Mouse (Mus musculus): ENCODE data around the gene Selenom. TPM values are rescaled to one million over a fixed set of nuclear protein-coding genes. Genes with fewer than 3 reads are reported as not detected.

The Selenom gene
- 204 and 215 TPM in 2 replicates for polyA plus RNA-seq (2014; fragmentation: Nextera tagmentation; extraction: Ambion mirVana)

DNA sequence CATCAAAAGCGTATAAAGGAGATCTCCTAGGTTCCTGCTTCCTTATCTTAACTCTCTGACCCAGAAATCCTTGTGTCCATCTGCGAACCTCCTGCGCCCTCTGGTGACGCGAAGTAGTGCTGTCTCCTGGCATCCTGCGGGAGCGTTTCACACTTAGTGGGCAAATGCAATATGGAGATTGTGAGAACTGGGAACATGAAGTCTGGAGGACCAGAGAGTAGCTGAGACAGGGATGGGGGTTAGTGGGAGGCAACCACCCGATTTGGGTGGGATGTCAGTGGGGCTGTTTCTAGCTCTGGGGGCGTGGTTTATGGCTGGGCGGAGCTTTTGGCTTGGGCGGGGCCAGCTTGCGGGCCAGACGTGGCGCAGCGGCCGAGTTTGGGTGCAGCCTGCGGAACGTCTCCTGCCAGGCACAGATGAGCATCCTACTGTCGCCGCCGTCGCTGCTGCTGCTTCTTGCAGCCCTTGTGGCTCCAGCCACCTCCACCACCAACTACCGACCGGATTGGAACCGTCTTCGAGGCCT, at the start of gene Selenom:
Selenom (plus strand) TSS at position 156 of the 526 bp plus-strand sequence.
- H3K27ac ChIP-seq (replicated peaks; ENCODE audit: low read depth, low read length), result peak within 1 kb of the TSS; percentile 54; the same call in 1 of the 2 replicates
- WGBS, result under 1% methylated on average over 17 of the region's 26 CpGs
- peak; percentile 76 for ATAC-seq (ENCODE audit: low read depth)

DNA sequence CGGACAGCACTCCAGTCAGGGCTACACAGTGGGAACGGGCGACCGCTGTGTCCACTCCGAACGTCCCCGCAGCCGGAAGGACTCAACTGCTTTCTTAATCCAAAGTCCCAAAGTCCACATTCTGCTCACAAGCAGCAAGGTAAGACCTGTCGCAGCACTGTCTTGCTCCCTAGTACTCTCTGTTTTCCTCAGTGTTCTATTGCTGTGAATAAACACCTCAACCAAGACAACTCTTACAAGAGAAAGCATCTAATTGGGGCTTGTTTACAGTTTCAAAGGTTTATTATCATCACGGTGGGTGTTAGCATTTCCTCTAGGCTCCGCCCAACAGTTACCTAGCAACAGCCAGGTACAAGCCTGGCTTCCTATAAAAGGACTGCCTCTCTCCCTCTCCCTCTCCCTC, 43.0 kb upstream of the Selenom start:
- WGBS, result 29% methylated on average over 11 of the region's 11 CpGs
- Histone ChIP-seq H3K36me3 (ENCODE audit: control insufficient read depth, insufficient read depth, low read length) (no peaks in the 10 kb centered on the region), H3K9ac (ENCODE audit: low read depth, low read length) (no peak overlapping the region)

More for the DNA sequence above, at the start of gene Selenom:
- Histone ChIP-seq H3K9ac (ENCODE audit: low read depth, low read length) (peak within 1 kb of the TSS; percentile 73), H3K4me1 (ENCODE audit: control insufficient read depth, insufficient read depth, low read length) (peaks cover 17% of the 10 kb centered on the region), H3K9me3 (ENCODE audit: control insufficient read depth, low read length) (no peaks in the 10 kb centered on the region), H3K4me3 (ENCODE audit: low read depth, low read length) (peak within 1 kb of the TSS; percentile 53), H3K4me2 (ENCODE audit: low read depth, low read length) (peak within 1 kb of the TSS; percentile 84), H3K27me3 (replicated peaks; ENCODE audit: control insufficient read depth, insufficient read depth, low read length) (peaks cover 12% of the 10 kb centered on the region; the same call in 1 of the 2 replicates), H3K36me3 (ENCODE audit: control insufficient read depth, insufficient read depth, low read length) (peaks cover 8% of the 10 kb centered on the region; the same call in 1 of the 2 replicates)
- DNase-seq (ENCODE audit: low spot score), result peak; percentile 94

DNA sequence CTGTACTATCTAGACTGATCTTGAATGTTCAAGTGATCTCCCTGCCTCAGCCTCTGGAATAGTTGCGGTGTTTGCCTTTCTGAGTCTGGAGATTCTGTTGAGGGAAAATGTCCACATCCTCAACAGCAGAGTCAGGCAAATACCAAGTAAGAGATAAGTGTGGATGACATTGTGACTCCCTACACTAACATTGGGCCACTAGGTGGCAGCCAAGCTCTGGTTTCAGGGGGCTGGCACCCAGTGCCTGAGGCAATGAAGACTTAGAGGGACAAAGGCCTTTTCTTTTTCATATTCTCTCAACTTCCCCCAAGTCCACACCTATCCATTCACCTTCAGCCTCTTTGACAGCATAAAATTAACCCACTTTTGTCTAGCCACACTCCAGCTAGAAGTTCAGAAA, 42.0 kb upstream of the Selenom start:
- peak; percentile 86 for ATAC-seq (ENCODE audit: low read depth)

More for the DNA sequence above, 43.0 kb upstream of the Selenom start:
- no peak overlapping the region for H3K27ac ChIP-seq (replicated peaks; ENCODE audit: low read depth, low read length)
- H3K9me3 ChIP-seq (ENCODE audit: control insufficient read depth, low read length), result no peaks in the 10 kb centered on the region
- no peak for DNase-seq (ENCODE audit: low spot score)
- no peaks in the 10 kb centered on the region for H3K27me3 ChIP-seq (replicated peaks; ENCODE audit: control insufficient read depth, insufficient read depth, low read length)
- no peak for ATAC-seq (ENCODE audit: low read depth)
- no peak overlapping the region for H3K4me3 ChIP-seq (ENCODE audit: low read depth, low read length)
- no peak overlapping the region for H3K4me2 ChIP-seq (ENCODE audit: low read depth, low read length)
- H3K4me1 ChIP-seq (ENCODE audit: control insufficient read depth, insufficient read depth, low read length), result no peaks in the 10 kb centered on the region

DNA sequence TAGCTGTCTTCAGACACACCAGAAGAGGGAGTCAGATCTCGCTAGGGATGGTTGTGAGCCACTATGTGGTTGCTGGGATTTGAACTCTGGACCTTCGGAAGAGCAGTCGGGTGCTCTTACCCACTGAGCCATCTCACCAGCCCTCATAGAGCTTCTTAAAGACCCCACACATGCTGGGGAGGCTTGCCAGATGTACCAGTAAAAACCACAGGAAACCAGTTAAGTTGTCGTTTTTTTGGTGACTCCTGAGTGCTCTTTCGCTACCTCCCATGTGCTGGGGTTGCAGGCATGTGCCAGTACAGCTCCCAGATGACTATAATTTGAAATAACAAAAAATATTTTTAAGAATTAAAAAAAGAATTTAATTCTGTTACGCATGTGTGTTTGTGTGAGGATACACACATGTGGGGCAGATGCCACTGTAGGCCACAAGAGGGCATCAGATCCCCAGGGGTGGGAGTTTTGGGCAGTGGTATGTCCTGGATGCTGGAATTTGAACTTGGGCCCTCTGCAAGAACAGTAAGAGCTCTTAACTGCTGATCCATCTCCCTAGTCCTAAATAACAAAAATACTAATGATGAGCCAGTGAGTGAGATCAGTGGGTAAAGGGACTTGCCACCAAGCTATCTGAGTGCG, 39.9 kb upstream of the Selenom start:
- Histone ChIP-seq H3K4me2 (ENCODE audit: low read depth, low read length) (no peak overlapping the region), H3K27me3 (replicated peaks; ENCODE audit: control insufficient read depth, insufficient read depth, low read length) (no peaks in the 10 kb centered on the region), H3K4me1 (ENCODE audit: control insufficient read depth, insufficient read depth, low read length) (no peaks in the 10 kb centered on the region), H3K9me3 (ENCODE audit: control insufficient read depth, low read length) (no peaks in the 10 kb centered on the region), H3K27ac (replicated peaks; ENCODE audit: low read depth, low read length) (no peak overlapping the region), H3K9ac (ENCODE audit: low read depth, low read length) (no peak overlapping the region), H3K4me3 (ENCODE audit: low read depth, low read length) (no peak overlapping the region), H3K36me3 (ENCODE audit: control insufficient read depth, insufficient read depth, low read length) (no peaks in the 10 kb centered on the region)
- ATAC-seq (ENCODE audit: low read depth) (no peak), DNase-seq (ENCODE audit: low spot score) (no peak)
- 80% methylated on average over 7 of the region's 7 CpGs for WGBS

More for the DNA sequence above, 42.0 kb upstream of the Selenom start:
- no peak overlapping the region for H3K4me2 ChIP-seq (ENCODE audit: low read depth, low read length)
- WGBS, result 21% methylated on average over 1 of the region's 1 CpGs
- no peak overlapping the region for H3K9ac ChIP-seq (ENCODE audit: low read depth, low read length)
- H3K27me3 ChIP-seq (replicated peaks; ENCODE audit: control insufficient read depth, insufficient read depth, low read length), result no peaks in the 10 kb centered on the region
- no peaks in the 10 kb centered on the region for H3K4me1 ChIP-seq (ENCODE audit: control insufficient read depth, insufficient read depth, low read length)
- no peaks in the 10 kb centered on the region for H3K36me3 ChIP-seq (ENCODE audit: control insufficient read depth, insufficient read depth, low read length)
- no peak overlapping the region for H3K4me3 ChIP-seq (ENCODE audit: low read depth, low read length)
- H3K27ac ChIP-seq (replicated peaks; ENCODE audit: low read depth, low read length), result no peak overlapping the region
- H3K9me3 ChIP-seq (ENCODE audit: control insufficient read depth, low read length), result no peaks in the 10 kb centered on the region
- peak; percentile 89 for DNase-seq (ENCODE audit: low spot score)

DNA sequence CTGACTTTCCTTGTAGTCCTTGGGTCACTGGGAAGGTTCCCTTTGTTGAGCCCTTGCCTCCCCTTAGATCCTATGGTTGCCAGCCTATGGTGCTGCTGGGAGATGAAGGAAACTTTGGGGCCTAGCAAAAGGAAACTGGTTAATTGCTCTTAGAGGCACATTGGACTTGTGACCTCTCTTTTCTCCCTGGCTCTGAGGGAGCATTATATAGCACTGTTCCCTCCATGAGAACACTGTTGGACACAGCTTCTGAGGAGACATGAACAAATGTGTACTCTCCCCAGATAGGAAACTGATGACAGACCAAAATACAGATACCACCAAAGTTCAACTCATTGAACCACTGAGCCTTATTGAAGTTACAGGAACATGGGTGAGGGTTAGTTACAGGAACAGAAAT, 39.0 kb upstream of the Selenom start:
- ATAC-seq (ENCODE audit: low read depth) (no peak), DNase-seq (ENCODE audit: low spot score) (no peak)
- H3K36me3 ChIP-seq (ENCODE audit: control insufficient read depth, insufficient read depth, low read length), result no peaks in the 10 kb centered on the region
- no peak overlapping the region for H3K4me2 ChIP-seq (ENCODE audit: low read depth, low read length)
- H3K27ac ChIP-seq (replicated peaks; ENCODE audit: low read depth, low read length), result no peak overlapping the region
- no peak overlapping the region for H3K9ac ChIP-seq (ENCODE audit: low read depth, low read length)
- H3K9me3 ChIP-seq (ENCODE audit: control insufficient read depth, low read length), result no peaks in the 10 kb centered on the region
- no peak overlapping the region for H3K4me3 ChIP-seq (ENCODE audit: low read depth, low read length)
- no peaks in the 10 kb centered on the region for H3K4me1 ChIP-seq (ENCODE audit: control insufficient read depth, insufficient read depth, low read length)
- no peaks in the 10 kb centered on the region for H3K27me3 ChIP-seq (replicated peaks; ENCODE audit: control insufficient read depth, insufficient read depth, low read length)

DNA sequence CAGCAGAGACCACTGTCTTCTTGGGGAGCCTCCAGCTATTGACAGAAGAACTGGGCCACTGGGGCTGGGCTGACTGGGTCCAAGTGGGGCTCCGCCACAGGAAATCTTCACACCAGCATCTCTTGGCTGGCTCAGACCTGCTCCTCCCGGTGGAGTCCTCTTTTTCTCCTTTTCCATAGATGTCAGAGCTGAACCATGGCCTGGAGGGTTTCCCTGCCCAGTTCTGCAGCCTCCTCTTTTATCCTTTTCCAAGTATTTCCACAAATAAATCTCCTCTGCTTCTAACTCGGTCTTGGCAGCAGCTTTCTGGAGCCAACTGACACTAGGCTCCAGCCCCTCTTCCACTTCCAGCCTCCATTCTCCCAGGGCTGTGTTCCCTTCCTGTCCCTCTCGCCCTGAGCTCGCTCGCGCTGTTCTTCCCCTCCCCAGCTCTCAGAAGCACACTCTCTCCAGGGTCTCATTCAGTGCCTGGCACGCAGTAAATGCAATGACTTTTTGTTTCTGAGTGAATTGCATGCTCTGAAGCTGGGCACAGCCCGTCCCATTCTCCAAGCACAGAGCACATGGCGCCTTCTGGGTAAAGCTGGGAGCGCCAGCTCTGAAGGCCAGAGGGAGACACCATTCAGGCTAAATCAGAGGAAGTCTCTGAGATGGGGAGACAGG, 30.4 kb upstream of the Selenom start:
- Histone ChIP-seq H3K9me3 (ENCODE audit: control insufficient read depth, low read length) (no peaks in the 10 kb centered on the region), H3K27me3 (replicated peaks; ENCODE audit: control insufficient read depth, insufficient read depth, low read length) (no peaks in the 10 kb centered on the region), H3K9ac (ENCODE audit: low read depth, low read length) (no peak overlapping the region), H3K36me3 (ENCODE audit: control insufficient read depth, insufficient read depth, low read length) (no peaks in the 10 kb centered on the region), H3K4me3 (ENCODE audit: low read depth, low read length) (no peak overlapping the region), H3K4me2 (ENCODE audit: low read depth, low read length) (no peak overlapping the region), H3K27ac (replicated peaks; ENCODE audit: low read depth, low read length) (no peak overlapping the region), H3K4me1 (ENCODE audit: control insufficient read depth, insufficient read depth, low read length) (peaks cover 4% of the 10 kb centered on the region)
- ATAC-seq (ENCODE audit: low read depth), result no peak
- WGBS, result 58% methylated on average over 11 of the region's 11 CpGs
- DNase-seq (ENCODE audit: low spot score), result peak; percentile 17

DNA sequence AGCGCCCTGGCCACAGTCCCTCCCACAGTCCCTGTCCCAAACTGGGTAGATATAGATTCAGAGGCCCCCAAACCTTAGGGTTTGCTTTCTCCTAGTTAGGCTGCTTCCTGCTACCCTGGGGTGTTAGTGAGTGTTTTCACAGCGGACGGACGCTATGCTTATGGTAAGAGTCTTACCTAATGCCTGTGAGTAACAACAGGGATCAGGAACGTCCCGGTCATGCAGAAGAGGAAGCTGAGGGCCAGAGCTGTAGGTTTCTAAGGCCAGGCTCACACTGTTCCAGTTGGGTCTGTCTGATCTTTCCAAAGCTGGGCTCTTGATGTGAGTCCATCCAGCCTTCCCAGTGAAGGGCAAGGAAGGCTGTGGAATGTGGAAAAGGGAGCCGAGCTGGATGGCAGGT, 28.1 kb upstream of the Selenom start:
- no peak overlapping the region for H3K4me3 ChIP-seq (ENCODE audit: low read depth, low read length)
- 65% methylated on average over 7 of the region's 7 CpGs for WGBS
- no peak overlapping the region for H3K4me2 ChIP-seq (ENCODE audit: low read depth, low read length)
- H3K27ac ChIP-seq (replicated peaks; ENCODE audit: low read depth, low read length), result no peak overlapping the region
- no peak overlapping the region for H3K9ac ChIP-seq (ENCODE audit: low read depth, low read length)
- DNase-seq (ENCODE audit: low spot score) (no peak), ATAC-seq (ENCODE audit: low read depth) (no peak)
- no peaks in the 10 kb centered on the region for H3K27me3 ChIP-seq (replicated peaks; ENCODE audit: control insufficient read depth, insufficient read depth, low read length)
- H3K9me3 ChIP-seq (ENCODE audit: control insufficient read depth, low read length), result no peaks in the 10 kb centered on the region
- peaks cover 4% of the 10 kb centered on the region for H3K4me1 ChIP-seq (ENCODE audit: control insufficient read depth, insufficient read depth, low read length)
- no peaks in the 10 kb centered on the region for H3K36me3 ChIP-seq (ENCODE audit: control insufficient read depth, insufficient read depth, low read length)

DNA sequence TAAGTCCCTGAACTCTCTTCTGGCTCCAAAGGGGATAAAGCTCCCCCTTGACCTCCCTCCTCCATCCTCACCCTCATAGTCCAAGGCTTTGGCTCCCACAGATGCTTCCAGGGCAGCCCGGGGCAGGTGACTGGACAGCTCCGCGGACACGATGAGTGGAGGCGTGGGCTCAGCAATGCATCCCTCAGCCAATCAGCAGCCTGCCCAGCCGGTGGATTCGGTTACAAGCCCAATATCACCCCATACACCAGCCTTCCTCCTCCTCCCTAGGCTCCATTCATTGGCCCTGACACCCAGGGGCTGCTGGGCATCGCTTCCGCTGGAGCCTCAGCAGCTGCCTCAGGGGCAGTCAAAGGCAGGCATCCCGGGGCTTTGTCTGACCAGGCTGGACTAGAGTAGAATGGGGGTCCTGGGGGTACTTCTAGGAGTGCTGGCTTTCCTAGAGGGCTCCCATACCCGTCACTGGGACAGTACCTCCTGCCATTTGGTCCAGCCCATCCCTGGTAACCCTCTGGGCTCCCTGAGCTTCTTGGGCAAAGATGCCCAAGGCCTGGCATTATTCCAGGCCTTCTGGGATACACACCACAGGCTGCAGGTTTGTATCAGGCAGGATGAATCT, 26.4 kb upstream of the Selenom start, which contains the start of gene Pla2g3:
Pla2g3 (plus strand) TSS at position 333 of the 619 bp plus-strand sequence.
- peaks cover 4% of the 10 kb centered on the region for H3K4me1 ChIP-seq (ENCODE audit: control insufficient read depth, insufficient read depth, low read length)
- H3K4me3 ChIP-seq (ENCODE audit: low read depth, low read length), result no peak within 1 kb of the TSS
- WGBS, result 9% methylated on average over 11 of the region's 11 CpGs
- peak; percentile 16 for DNase-seq (ENCODE audit: low spot score)
- H3K4me2 ChIP-seq (ENCODE audit: low read depth, low read length), result no peak within 1 kb of the TSS
- ATAC-seq (ENCODE audit: low read depth), result peak; percentile 44; the same call in 1 of the 2 replicates
- H3K27me3 ChIP-seq (replicated peaks; ENCODE audit: control insufficient read depth, insufficient read depth, low read length), result no peaks in the 10 kb centered on the region
- no peaks in the 10 kb centered on the region for H3K36me3 ChIP-seq (ENCODE audit: control insufficient read depth, insufficient read depth, low read length)
- H3K9ac ChIP-seq (ENCODE audit: low read depth, low read length), result no peak within 1 kb of the TSS
- H3K9me3 ChIP-seq (ENCODE audit: control insufficient read depth, low read length), result no peaks in the 10 kb centered on the region
- no peak within 1 kb of the TSS for H3K27ac ChIP-seq (replicated peaks; ENCODE audit: low read depth, low read length)

Data from embryonic facial prominence, embryonic 14.5 days (tissue).